Mouse (Mus musculus) CD4-positive, CD25-positive, alpha-beta regulatory T cell, adult 2 months (primary cell): ENCODE measurements around the gene Fam13a.

Experiments used
- DNase-seq: peaks from one replicate; pipeline ENCODE4 v3.0.0-alpha.2; 2012; ENCODE audit warnings: low read depth, low spot score

Fam13a gene

GRCm38 (mm10) chr6:58933189-58933913 is 91.0 kb downstream of the Fam13a start:
- no peak for DNase-seq

GRCm38 (mm10) chr6:58932515-58933188 is 91.7 kb downstream of the Fam13a start:
- no peak for DNase-seq

GRCm38 (mm10) chr6:58931149-58931548 is 93.2 kb downstream of the Fam13a start:
- no peak for DNase-seq

GRCm38 (mm10) chr6:58929911-58930431 is 94.4 kb downstream of the Fam13a start:
- no peak for DNase-seq

GRCm38 (mm10) chr6:58927881-58928280 is 96.5 kb downstream of the Fam13a start:
- DNase-seq = no peak

GRCm38 (mm10) chr6:58922511-58922910 is 101.8 kb downstream of the Fam13a start:
- DNase-seq = no peak

GRCm38 (mm10) chr6:58921623-58922022 is 102.7 kb downstream of the Fam13a start:
- DNase-seq = no peak

GRCm38 (mm10) chr6:58920735-58921134 is 103.6 kb downstream of the Fam13a start:
- DNase-seq = no peak

- no peak for DNase-seq
These were observed 107.9 kb downstream of the Fam13a start for GRCm38 (mm10) chr6:58916498-58916897.

GRCm38 (mm10) chr6:58913971-58914370 is 110.4 kb downstream of the Fam13a start:
- DNase-seq = no peak

GRCm38 (mm10) chr6:58913551-58913950 is 110.8 kb downstream of the Fam13a start:
- no peak for DNase-seq

- DNase-seq = no peak
These were observed 111.5 kb downstream of the Fam13a start for GRCm38 (mm10) chr6:58912842-58913241.

- DNase-seq = no peak
These were observed 116.6 kb downstream of the Fam13a start for GRCm38 (mm10) chr6:58907791-58908190.

- DNase-seq = no peak
These were observed 117.0 kb downstream of the Fam13a start for GRCm38 (mm10) chr6:58907336-58907735.

GRCm38 (mm10) chr6:58906852-58907261 is 117.5 kb downstream of the Fam13a start, which contains the start of gene Nap1l5:
TSS of gene Nap1l5 (minus strand) at chr6:58907076.
- no peak for DNase-seq

- DNase-seq = no peak
These were observed 119.8 kb downstream of the Fam13a start for GRCm38 (mm10) chr6:58904551-58904950.

GRCm38 (mm10) chr6:58903171-58903570 is 121.2 kb downstream of the Fam13a start:
- no peak for DNase-seq

- no peak for DNase-seq
These were observed 123.8 kb downstream of the Fam13a start for GRCm38 (mm10) chr6:58900536-58900935.

GRCm38 (mm10) chr6:58899076-58899475 is 125.3 kb downstream of the Fam13a start:
- DNase-seq = no peak

- no peak for DNase-seq
These were observed 127.7 kb downstream of the Fam13a start for GRCm38 (mm10) chr6:58896648-58897047.

GRCm38 (mm10) chr6:58894994-58895393 is 129.4 kb downstream of the Fam13a start:
- DNase-seq = no peak

- DNase-seq = peak; percentile 19
These were observed 131.0 kb downstream of the Fam13a start for GRCm38 (mm10) chr6:58893307-58893706.

- DNase-seq = no peak
These were observed 134.4 kb downstream of the Fam13a start for GRCm38 (mm10) chr6:58889917-58890316.
